Mouse (Mus musculus) lung, embryonic 14.5 days (tissue): Measurements from ENCODE around the gene Mlh1. TPM values are rescaled to one million over a fixed set of nuclear protein-coding genes. Genes with fewer than 3 reads are reported as not detected.

ENCODE experiments used
- ATAC-seq: fragments of 200-750 bp; cut with Nextera tagmentation; 2 replicates; pipeline ENCODE4 v1.8.0; 2017; ENCODE audit warnings: mild to moderate bottlenecking, moderate TSS enrichment, moderate library complexity; ENCODE audit not compliant: insufficient read depth
- DNase-seq: peaks from one replicate; pipeline ENCODE4 v3.0.0-alpha.2; 2015
- H3K27ac ChIP-seq: fragments of 300-500 bp; sonication (generic); 2 replicates; pipeline ENCODE4 v1.5.1; 2014; ENCODE audit warnings: low read depth, mild to moderate bottlenecking, moderate library complexity
- H3K27me3 ChIP-seq: fragments of 300-500 bp; sonication (generic); 2 replicates; pipeline ENCODE4 v1.6.1; 2014; ENCODE audit warnings: low read length, control low read depth; ENCODE audit not compliant: insufficient read depth
- H3K36me3 ChIP-seq: fragments of 300-500 bp; sonication (generic); 2 replicates; pipeline ENCODE4 v1.6.1; 2014; ENCODE audit warnings: control low read depth; ENCODE audit not compliant: insufficient read depth
- H3K4me1 ChIP-seq: fragments of 300-500 bp; sonication (generic); 2 replicates; pipeline ENCODE4 v1.6.1; 2014; ENCODE audit warnings: antibody characterized with exemption, control low read depth; ENCODE audit not compliant: insufficient read depth
- H3K4me2 ChIP-seq: fragments of 300-500 bp; sonication (generic); 2 replicates; pipeline ENCODE4 v1.6.1; 2014; ENCODE audit warnings: mild to moderate bottlenecking
- H3K4me3 ChIP-seq: fragments of 300-500 bp; sonication (generic); 2 replicates; pipeline ENCODE4 v1.5.1; 2014; ENCODE audit warnings: low read depth, low read length
- H3K9ac ChIP-seq: fragments of 300-500 bp; sonication (generic); 2 replicates; pipeline ENCODE4 v1.6.1; 2014
- H3K9me3 ChIP-seq: fragments of 300-500 bp; sonication (generic); 2 replicates; pipeline ENCODE4 v1.6.1; 2016; ENCODE audit warnings: low read depth, low read length, control low read depth
- CTCF ChIP-seq: IDR thresholded peaks from 2 replicates; pipeline ENCODE4 v1.5.1; 2016; ENCODE audit warnings: antibody characterized with exemption, low read depth
- WGBS: fragments of 180-500 bp; shearing (Covaris S2); extraction: QIAGEN DNeasy Blood & Tissue Kit; methylation state at CpG from one replicate; pipeline ENCODE4 v1.1.7; 2014; 5-methylcytosine and 5-hydroxymethylcytosine counted together
- polyA plus RNA-seq: library from polyadenylated mRNA; unstranded; fragments of >200 nt; fragmentation: Nextera tagmentation; extraction: Ambion mirVana; gene quantifications from 2 replicates; pipeline ENCODE4 v1.2.1, GENCODE M21; 2014

Mlh1 gene
- polyA plus RNA-seq, 1 experiment from 2014 or later = 36.1 TPM

- DNase-seq = peak; percentile 35
- ATAC-seq = no peak
These were observed 82.9 kb downstream of the Mlh1 start for GRCm38 (mm10) chr9:111188731-111189130.

GRCm38 (mm10) chr9:111186861-111187260 is 84.7 kb downstream of the Mlh1 start:
- no peak for TF ChIP-seq CTCF
- WGBS = 76% methylated on average over 6 of the region's 6 CpGs

More at GRCm38 (mm10) chr9:111188731-111189130, 82.9 kb downstream of the Mlh1 start:
- H3K4me1 ChIP-seq = no peaks in the 10 kb centered on the region
- no peak for TF ChIP-seq CTCF
- H3K9me3 ChIP-seq = no peaks in the 10 kb centered on the region
- no peak overlapping the region for H3K27ac ChIP-seq
- no peaks in the 10 kb centered on the region for H3K27me3 ChIP-seq
- no peak overlapping the region for H3K9ac ChIP-seq
- WGBS = 60% methylated on average over 7 of the region's 7 CpGs
- H3K4me3 ChIP-seq = no peak overlapping the region
- H3K36me3 ChIP-seq = peaks cover 28% of the 10 kb centered on the region; the same call in 1 of the 2 replicates
- no peak overlapping the region for H3K4me2 ChIP-seq

DNA sequence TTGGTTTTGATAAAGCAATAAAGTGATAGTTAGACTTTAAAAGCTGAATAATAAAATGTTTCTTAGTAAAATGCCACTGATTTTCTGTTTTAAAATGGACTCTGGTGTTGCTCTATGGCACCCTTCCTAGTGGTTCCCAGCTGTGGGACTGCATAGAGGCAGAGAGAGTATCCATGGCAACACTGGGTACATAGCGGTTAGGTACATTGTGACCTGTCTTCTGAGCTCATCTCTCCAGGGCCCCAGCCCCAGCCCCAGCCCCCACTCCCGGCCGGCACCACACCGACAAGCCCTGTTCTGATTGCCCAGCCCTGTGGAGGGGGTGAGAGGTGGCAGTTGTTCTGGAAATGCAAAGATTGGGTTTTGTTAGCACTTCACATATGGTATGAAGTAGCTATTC is 86.7 kb downstream of the Mlh1 start:
- DNase-seq = no peak
- no peak for TF ChIP-seq CTCF
- Histone ChIP-seq H3K9me3 (no peaks in the 10 kb centered on the region), H3K4me3 (no peak overlapping the region), H3K9ac (no peak overlapping the region), H3K27ac (no peak overlapping the region), H3K4me1 (no peaks in the 10 kb centered on the region), H3K27me3 (no peaks in the 10 kb centered on the region), H3K36me3 (peaks cover 10% of the 10 kb centered on the region; the same call in 1 of the 2 replicates), H3K4me2 (no peak overlapping the region)
- ATAC-seq = no peak
- 44% methylated on average over 4 of the region's 4 CpGs for WGBS

More at GRCm38 (mm10) chr9:111186861-111187260, 84.7 kb downstream of the Mlh1 start:
- no peak for DNase-seq
- Histone ChIP-seq H3K4me3 (no peak overlapping the region), H3K4me1 (no peaks in the 10 kb centered on the region), H3K9me3 (no peaks in the 10 kb centered on the region), H3K36me3 (peaks cover 21% of the 10 kb centered on the region; the same call in 1 of the 2 replicates), H3K9ac (no peak overlapping the region), H3K27me3 (no peaks in the 10 kb centered on the region), H3K27ac (no peak overlapping the region), H3K4me2 (no peak overlapping the region)
- no peak for ATAC-seq

- WGBS = 63% methylated on average over 3 of the region's 3 CpGs
- no peak for DNase-seq
- no peak for TF ChIP-seq CTCF
- no peaks in the 10 kb centered on the region for H3K4me1 ChIP-seq
- no peaks in the 10 kb centered on the region for H3K9me3 ChIP-seq
- H3K36me3 ChIP-seq = no peaks in the 10 kb centered on the region
- H3K4me3 ChIP-seq = no peak overlapping the region
- H3K27ac ChIP-seq = no peak overlapping the region
- no peak overlapping the region for H3K4me2 ChIP-seq
- no peak overlapping the region for H3K9ac ChIP-seq
- H3K27me3 ChIP-seq = no peaks in the 10 kb centered on the region
- ATAC-seq = no peak
These were observed 89.4 kb downstream of the Mlh1 start for GRCm38 (mm10) chr9:111182176-111182575.

DNA sequence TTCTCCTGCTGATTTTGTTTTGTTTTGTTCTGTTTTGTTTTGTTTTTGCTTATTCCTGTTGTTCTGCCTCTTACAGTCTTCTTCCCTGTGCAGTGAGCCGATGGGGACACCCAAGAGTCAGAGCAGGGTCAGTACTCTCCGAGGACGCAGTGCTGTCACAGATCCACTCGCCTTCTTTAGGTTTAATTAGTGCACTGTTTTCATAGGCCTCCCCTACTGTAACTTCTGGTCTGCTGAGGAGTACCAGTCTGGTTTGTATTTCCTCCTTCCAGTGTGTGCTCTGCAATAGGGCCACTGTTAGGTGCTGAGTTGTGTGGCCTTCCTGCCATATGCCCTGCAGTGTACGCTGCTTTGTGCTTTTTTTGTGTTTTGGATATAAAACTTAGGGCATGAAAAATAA is 92.6 kb downstream of the Mlh1 start:
- Histone ChIP-seq H3K27ac (no peak overlapping the region), H3K4me2 (no peak overlapping the region), H3K36me3 (no peaks in the 10 kb centered on the region), H3K4me1 (no peaks in the 10 kb centered on the region), H3K4me3 (no peak overlapping the region), H3K9me3 (no peaks in the 10 kb centered on the region), H3K9ac (no peak overlapping the region), H3K27me3 (no peaks in the 10 kb centered on the region)
- no peak for ATAC-seq
- 76% methylated on average over 5 of the region's 5 CpGs for WGBS
- DNase-seq = no peak
- TF ChIP-seq CTCF = no peak

Other genes with a start within 250 kb of the Mlh1 start
- gene Ccrl2, start 214.3 kb downstream of the Mlh1 start, polyA plus RNA-seq = 2.1 and 2.9 TPM in 2 replicates
- 39.6 and 40.4 TPM in 2 replicates for gene Lrrfip2, start 154.2 kb downstream of the Mlh1 start, polyA plus RNA-seq
- 36.0 and 37.3 TPM in 2 replicates for gene Epm2aip1, start 138 bp upstream of the Mlh1 start, polyA plus RNA-seq
- gene Trank1, start 39.9 kb upstream of the Mlh1 start, polyA plus RNA-seq = 0.12 and 0.34 TPM in 2 replicates
- 0.23 TPM in 1 of 2 replicates, not detected in the other for gene Dclk3, start 167.3 kb upstream of the Mlh1 start, polyA plus RNA-seq